Mouse (Mus musculus) lung, adult 2 months (tissue): ENCODE data around the gene Apol6. TPM values are rescaled to one million over a fixed set of nuclear protein-coding genes. Genes with fewer than 3 reads are reported as not detected.

Experiments
- DNase-seq: peaks from one replicate; pipeline ENCODE4 v3.0.0; 2022
- H3K4me1 ChIP-seq: fragments of 200-500 bp; 2 replicates; pipeline ENCODE4 v1.6.1; 2011; ENCODE audit warnings: low read length; ENCODE audit not compliant: control insufficient read depth, insufficient read depth
- H3K4me3 ChIP-seq: fragments of 200-500 bp; replicated peaks from 2 replicates; pipeline ENCODE3; 2011; ENCODE audit warnings: low read depth, mild to moderate bottlenecking, control low read depth, low read length; ENCODE audit errors: extremely low read depth
- CTCF ChIP-seq: fragments of 200-500 bp; IDR thresholded peaks from 2 replicates; pipeline ENCODE4 v1.5.1; 2011; ENCODE audit warnings: mild to moderate bottlenecking, low read length, control low read depth; ENCODE audit not compliant: insufficient read depth
- POLR2A ChIP-seq: fragments of 200-500 bp; IDR thresholded peaks from 2 replicates; pipeline ENCODE4 v1.6.1; 2011; ENCODE audit warnings: low read depth, mild to moderate bottlenecking, control low read depth, low read length, borderline replicate concordance; ENCODE audit errors: extremely low read depth
- WGBS: fragments of 180-500 bp; shearing (Covaris S2); methylation state at CpG from one replicate; pipeline ENCODE4 v1.1.7; 2018; 5-methylcytosine and 5-hydroxymethylcytosine counted together
- polyA plus RNA-seq: library from polyadenylated mRNA; depleted of rRNA; stranded (reverse); fragments of >200 nt; gene quantifications from 2 replicates; pipeline ENCODE4 v1.2.3, GENCODE M21; 2012

Apol6 gene
- polyA plus RNA-seq, 1 experiment: 5.3 TPM

GRCm38 (mm10) chr15:77017897-77018296 is 26.6 kb upstream of the Apol6 start:
- H3K4me1 ChIP-seq: peaks cover 7% of the 10 kb centered on the region; the same call in 1 of the 2 replicates
- H3K4me3 ChIP-seq: no peak overlapping the region
- no peak for DNase-seq
- TF ChIP-seq POLR2A (no peak), CTCF (no peak)

GRCm38 (mm10) chr15:77018740-77019340 is 25.7 kb upstream of the Apol6 start:
- no peak for DNase-seq
- TF ChIP-seq POLR2A (no peak), CTCF (peak; percentile 31; the same call in 1 of the 2 replicates)
- Histone ChIP-seq H3K4me3 (no peak overlapping the region), H3K4me1 (peaks cover 6% of the 10 kb centered on the region; the same call in 1 of the 2 replicates)
- 60% methylated on average over 6 of the region's 6 CpGs for WGBS

- DNase-seq: no peak
- 69% methylated on average over 7 of the region's 7 CpGs for WGBS
- no peak for TF ChIP-seq POLR2A
- TF ChIP-seq CTCF: no peak
- H3K4me1 ChIP-seq: no peaks in the 10 kb centered on the region
- H3K4me3 ChIP-seq: no peak overlapping the region
Measured at GRCm38 (mm10) chr15:77019533-77019932, 25.0 kb upstream of the Apol6 start.

- Histone ChIP-seq H3K4me3 (no peak overlapping the region), H3K4me1 (no peaks in the 10 kb centered on the region)
- no peak for TF ChIP-seq POLR2A
- TF ChIP-seq CTCF: no peak
- no peak for DNase-seq
- 79% methylated on average over 4 of the region's 4 CpGs for WGBS
Measured at GRCm38 (mm10) chr15:77020136-77020535, 24.4 kb upstream of the Apol6 start.

- TF ChIP-seq CTCF (no peak), POLR2A (no peak)
Measured at GRCm38 (mm10) chr15:77021056-77021455, 23.5 kb upstream of the Apol6 start.

GRCm38 (mm10) chr15:77021851-77022250 is 22.7 kb upstream of the Apol6 start:
- no peak for DNase-seq
- H3K4me3 ChIP-seq: no peak overlapping the region
- 71% methylated on average over 4 of the region's 4 CpGs for WGBS
- TF ChIP-seq POLR2A (no peak), CTCF (no peak)
- no peaks in the 10 kb centered on the region for H3K4me1 ChIP-seq

More at GRCm38 (mm10) chr15:77021056-77021455, 23.5 kb upstream of the Apol6 start:
- H3K4me3 ChIP-seq: no peak overlapping the region
- no peaks in the 10 kb centered on the region for H3K4me1 ChIP-seq
- 91% methylated on average over 3 of the region's 3 CpGs for WGBS
- no peak for DNase-seq

GRCm38 (mm10) chr15:77022401-77022957 is 22.1 kb upstream of the Apol6 start:
- no peak for DNase-seq
- Histone ChIP-seq H3K4me3 (no peak overlapping the region), H3K4me1 (no peaks in the 10 kb centered on the region)
- TF ChIP-seq CTCF (no peak), POLR2A (no peak)
- WGBS: 61% methylated on average over 5 of the region's 5 CpGs

- DNase-seq: no peak
- WGBS: 67% methylated on average over 5 of the region's 5 CpGs
- H3K4me1 ChIP-seq: no peaks in the 10 kb centered on the region
- H3K4me3 ChIP-seq: no peak overlapping the region
- TF ChIP-seq POLR2A: no peak
Measured at GRCm38 (mm10) chr15:77025884-77026583, 18.5 kb upstream of the Apol6 start.

- no peak for DNase-seq
- no peaks in the 10 kb centered on the region for H3K4me1 ChIP-seq
- no peak for TF ChIP-seq POLR2A
- TF ChIP-seq CTCF: no peak
- WGBS: 90% methylated on average over 3 of the region's 3 CpGs
- H3K4me3 ChIP-seq: no peak overlapping the region
Measured at GRCm38 (mm10) chr15:77027117-77027516, 17.4 kb upstream of the Apol6 start.

- TF ChIP-seq CTCF (no peak), POLR2A (no peak)
- no peaks in the 10 kb centered on the region for H3K4me1 ChIP-seq
- WGBS: 86% methylated on average over 6 of the region's 6 CpGs
- H3K4me3 ChIP-seq: no peak overlapping the region
- DNase-seq: no peak
Measured at GRCm38 (mm10) chr15:77027675-77028074, 16.9 kb upstream of the Apol6 start.

- TF ChIP-seq CTCF: peak; percentile 90
- no peak for TF ChIP-seq POLR2A
- DNase-seq: peak; percentile 30
Measured at GRCm38 (mm10) chr15:77029331-77029991, 15.1 kb upstream of the Apol6 start.

More at GRCm38 (mm10) chr15:77029331-77029991, 15.1 kb upstream of the Apol6 start:
- Histone ChIP-seq H3K4me1 (no peaks in the 10 kb centered on the region), H3K4me3 (no peak overlapping the region)
- 32% methylated on average over 7 of the region's 7 CpGs for WGBS
